Mouse (Mus musculus): ENCODE results near the gene Thrb.

DNA sequence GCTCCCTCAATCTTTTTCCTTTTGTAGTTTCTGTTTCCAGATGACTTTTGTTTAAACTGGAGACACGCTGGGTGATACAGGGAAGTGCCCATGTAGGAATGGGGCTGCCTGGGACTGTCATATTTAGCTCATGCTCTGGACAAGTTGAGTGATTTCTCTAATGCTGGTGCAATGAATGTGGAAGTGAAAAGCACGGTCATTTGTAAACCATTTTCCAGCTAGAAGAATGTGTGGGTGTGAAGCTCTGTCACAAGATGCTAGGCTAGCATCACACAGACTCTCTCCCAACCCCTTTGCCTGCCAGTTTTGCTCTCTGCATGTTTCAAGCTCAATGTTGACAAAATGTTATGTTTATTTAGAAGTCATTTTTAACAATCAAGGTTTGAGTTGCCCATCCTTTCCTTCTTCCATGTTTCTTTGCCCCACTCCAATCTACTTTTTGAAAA, 83.7 kb downstream of the Thrb start:
- TF ChIP-seq POLR2A (IDR thresholded peaks at IDR 0.05; ENCODE audit: borderline replicate concordance, low read depth, low read length) (no peak), CTCF (IDR thresholded peaks at IDR 0.05; ENCODE audit: low read depth, low read length) (no peak)
